Mouse (Mus musculus) kidney, postnatal 36 days (tissue): Measurements from ENCODE around the gene Gpr88.

ENCODE experiments used
- DNase-seq, 2 experiments: peaks; one replicate each; pipeline ENCODE4 v3.0.0; 2021 to 2022; ENCODE audit warnings: mixed read lengths in 2 of 2

Gene Gpr88

DNA sequence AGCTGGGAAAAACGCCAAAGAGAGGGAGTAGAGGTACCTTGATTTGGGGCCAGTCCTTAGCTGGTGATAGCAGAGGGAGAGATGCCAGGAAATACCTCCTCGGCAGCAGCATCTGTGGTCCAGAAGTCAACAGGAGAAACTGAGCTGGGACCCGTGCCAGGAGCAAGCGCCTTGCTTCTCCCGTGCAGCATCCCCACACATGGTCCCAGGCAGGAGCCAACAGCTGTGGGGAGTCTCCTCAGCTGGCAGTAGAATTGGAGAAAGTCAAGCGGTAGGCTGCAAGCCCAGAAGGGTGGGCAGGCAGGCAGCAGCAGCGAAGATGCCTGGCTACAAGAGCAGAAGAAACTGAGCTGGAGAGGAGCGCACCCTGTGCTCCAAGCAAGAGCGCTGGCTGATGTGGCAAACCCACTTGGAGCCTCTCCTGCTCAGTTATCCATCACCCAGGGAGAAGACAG lies at the start of gene Gpr88:
Gpr88 (minus strand) TSS at position 427 of the 455 bp plus-strand sequence.
- peak; percentile 13 to 60 for DNase-seq

DNA sequence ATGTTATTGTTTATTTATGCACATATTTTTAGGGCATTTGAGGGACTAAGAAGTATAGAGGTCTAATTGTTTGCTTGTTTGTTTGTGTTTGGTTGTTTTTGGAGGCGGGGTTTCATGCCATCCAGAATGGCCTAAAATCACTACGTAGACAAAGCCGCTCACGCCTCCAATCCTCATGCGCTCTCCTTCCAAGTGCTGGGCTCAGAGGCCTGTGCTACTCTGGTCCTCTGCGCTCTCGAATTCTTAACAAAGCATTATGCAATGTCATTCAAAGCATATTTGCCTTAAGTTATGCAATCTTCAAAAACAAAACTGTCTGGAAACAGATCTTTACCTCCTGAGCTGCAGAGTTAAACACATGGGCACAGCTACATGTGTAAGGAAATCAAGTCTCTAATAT lies 49.3 kb upstream of the Gpr88 start:
- DNase-seq, result no peak

DNA sequence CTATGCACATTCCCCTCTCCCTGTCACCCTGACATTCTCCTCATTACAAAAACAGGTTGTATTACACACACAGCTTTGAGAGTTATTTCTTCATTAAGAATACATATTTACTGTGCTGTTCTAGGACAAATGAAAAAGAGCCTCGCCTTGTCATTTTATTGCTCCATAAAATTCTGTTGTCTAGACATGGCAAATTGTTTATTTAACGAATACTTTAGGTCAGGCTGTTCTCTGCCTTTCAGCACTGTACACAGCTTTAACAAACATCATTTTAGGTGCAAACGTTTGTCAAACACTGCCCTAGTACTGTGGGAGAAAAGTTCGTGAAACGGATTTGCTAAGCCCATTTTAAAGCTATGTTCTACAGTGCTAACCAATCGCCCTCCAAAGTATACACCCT lies 48.5 kb upstream of the Gpr88 start:
- no peak for DNase-seq

DNA sequence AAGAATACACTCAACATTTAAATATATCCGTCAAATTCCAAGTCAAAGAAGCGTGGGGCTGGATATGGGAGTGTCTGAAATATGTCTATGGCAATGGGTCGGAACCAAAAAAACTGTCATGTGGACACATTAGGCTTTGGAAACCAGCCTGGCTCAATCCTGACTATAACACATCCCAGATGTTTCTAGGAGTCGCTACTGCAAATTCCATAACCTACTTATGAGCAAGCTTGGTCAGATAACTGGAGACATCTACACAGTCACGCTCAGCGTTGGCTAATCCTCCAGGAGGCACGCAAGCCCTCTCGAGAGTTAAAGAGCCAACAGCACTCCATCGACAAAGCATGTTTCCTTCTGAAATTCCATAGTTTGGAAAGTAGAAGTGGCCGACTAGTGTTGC lies 45.4 kb upstream of the Gpr88 start:
- DNase-seq, result no peak

DNA sequence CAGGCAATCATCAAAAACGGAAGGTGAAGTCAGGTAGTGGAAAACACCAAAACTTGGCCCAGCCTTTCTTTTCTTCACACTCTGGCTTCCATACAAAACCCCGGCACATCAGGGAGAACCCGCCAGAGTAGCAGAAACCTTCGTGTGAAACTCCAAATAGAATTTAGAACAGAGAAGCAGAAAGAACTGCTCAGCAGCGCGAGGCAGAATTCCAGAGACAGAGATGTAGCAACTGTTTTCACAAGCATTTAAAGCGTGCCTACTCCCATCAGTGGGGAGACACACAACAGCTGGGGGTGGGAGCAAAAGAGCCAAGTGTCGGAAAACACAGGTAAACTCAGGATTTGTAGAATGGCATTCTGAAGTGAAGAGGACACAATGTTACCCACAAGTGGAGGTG lies 44.7 kb upstream of the Gpr88 start:
- no peak for DNase-seq

DNA sequence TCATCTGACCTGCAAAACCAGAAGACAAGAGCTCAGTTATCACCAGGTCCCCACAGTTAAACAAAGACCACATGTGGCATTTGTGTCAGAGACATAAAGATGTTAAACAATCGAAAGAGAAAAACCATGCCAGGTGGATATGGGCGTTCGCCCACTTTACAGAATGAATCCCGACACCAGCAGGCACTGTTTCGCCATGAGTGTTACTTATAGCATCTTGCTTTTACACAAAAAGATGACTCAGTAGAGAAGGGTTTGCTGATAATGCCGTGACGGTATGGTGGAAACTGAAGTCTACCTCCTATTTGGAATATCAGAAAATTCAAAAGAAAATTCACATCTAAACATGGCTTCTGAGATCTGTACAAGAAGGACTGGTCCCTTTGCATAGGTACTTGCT lies 43.9 kb upstream of the Gpr88 start:
- no peak for DNase-seq

DNA sequence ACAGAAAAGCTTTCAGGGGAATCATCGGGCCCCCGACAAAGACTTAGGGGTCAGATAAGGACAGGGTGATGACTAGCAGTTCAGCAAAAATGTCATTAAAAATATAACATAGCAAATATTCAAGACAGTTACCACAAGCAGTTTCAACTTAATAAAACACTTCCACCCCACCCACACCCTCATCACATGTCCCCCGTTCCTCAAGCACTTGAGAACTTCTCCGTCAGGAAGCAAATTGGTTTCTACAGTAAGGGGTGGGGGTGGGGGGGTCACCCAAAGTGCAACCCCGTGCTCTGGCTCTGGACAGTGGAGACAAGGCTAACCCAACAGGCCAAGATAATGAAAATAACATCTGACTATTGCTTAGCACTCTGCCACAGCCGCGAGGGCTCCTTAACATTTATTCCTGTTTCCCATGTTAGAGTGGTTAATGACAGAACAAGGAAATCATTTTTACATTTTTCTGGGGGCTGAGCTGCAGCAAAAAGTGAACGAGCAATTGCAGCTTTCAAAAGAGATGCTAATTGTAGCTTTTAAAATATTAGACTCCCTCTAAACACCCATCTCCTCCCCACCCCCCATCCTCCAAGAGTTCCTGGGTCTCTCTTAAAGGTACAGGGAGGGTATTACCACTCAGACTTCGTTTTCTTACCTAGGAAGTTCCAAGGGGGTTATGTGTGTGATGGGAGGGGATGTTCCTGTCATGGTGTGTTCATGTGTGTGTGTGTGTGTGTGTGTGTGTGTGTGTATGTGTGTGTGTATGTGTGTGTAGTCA lies 36.9 kb upstream of the Gpr88 start:
- no peak for DNase-seq

DNA sequence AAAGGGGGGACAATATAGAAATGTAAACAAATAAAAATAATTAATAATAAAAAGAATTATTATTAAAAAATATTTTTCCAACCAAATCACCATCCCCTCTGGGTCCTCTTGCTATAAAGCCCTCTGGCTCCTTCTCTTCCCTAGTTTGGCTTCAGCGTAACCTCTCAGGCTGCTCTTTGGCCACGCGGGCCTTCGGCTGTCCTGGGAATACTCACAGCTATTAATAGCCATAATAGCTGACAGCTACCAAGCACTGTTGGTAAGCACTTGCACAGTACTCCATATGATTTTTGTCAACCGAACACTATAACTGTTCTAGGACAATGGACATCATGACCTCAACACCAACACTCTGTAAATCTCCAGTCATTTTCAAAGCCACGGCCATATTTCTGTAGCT lies 35.5 kb upstream of the Gpr88 start:
- peak in 1 of 2 experiments; percentile 14 for DNase-seq

DNA sequence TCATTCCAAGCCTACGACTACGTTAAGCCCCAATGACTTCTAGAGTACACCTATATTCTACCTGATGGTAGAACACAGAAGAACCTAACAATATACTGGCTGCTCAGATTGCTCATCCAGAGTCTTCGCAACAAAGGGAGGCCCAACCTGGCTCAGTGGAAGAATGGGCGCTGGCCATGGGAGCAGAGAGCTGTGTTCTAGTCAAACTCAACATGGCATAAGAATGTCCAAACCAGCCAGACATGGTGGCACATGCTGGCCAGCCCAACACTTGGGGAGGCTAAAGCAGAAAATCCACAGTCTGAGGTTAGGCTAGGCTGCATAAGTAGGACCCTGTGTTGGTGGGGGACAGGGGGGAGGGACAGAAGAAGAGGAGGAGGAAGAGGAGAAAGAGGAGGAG lies 31.4 kb upstream of the Gpr88 start:
- no peak for DNase-seq

DNA sequence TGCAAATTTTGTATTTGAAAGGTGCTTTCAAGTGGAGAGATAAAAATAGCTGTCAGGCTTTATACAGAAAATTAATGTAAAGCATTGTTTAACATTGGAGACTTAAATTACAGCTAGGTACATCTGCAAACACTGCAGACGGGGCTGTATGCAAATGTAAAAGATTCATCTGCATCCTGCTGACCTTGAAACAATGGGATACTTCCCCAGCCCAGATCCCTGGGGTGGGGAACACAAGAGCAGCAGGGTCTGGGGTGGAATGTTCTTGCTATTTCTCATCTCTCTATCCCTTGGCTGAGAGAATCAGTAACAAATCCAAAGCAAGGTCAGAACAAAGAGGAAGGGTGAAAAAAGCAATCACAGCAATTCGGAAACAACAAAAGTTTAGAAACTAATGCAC lies 30.7 kb upstream of the Gpr88 start:
- peak in 1 of 2 experiments; percentile 11 for DNase-seq

DNA sequence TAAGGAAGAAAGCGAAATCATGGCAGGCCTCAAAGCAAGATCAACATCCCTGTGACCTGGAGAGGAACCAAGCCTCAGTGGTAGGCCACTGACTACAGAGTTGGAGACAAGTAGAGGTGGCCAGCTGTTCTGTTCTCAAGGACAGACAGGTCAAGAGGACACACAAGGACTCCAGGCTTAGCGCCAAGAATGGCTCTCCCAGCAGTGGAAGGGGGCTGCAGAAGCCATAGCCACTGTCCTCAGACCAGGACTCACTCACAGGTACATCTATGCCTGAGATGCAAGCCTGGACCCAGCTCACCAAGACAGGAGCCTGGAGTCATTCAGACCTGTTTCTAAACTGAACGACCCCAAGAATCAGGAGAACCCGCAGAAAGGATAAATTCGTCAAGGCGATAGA lies 28.4 kb upstream of the Gpr88 start:
- no peak for DNase-seq

DNA sequence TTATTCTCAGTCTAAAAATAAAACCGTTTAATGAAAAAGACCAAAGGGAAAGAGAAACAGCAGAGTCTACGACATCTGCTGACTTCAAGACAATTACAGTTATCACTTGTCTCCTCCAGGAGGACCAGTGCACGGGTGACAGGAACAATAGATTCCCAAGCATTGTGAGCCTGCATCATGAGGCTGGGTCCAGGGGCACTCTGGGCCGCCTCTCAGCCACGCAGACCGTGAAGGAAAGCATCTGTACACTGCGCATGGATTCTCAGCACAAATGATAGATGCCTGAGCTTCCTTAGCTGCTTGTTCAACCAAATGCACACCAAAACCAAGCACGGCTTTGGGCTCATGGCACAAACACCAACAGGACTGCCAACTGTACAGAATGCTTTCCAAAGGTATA lies 23.8 kb upstream of the Gpr88 start:
- no peak for DNase-seq

DNA sequence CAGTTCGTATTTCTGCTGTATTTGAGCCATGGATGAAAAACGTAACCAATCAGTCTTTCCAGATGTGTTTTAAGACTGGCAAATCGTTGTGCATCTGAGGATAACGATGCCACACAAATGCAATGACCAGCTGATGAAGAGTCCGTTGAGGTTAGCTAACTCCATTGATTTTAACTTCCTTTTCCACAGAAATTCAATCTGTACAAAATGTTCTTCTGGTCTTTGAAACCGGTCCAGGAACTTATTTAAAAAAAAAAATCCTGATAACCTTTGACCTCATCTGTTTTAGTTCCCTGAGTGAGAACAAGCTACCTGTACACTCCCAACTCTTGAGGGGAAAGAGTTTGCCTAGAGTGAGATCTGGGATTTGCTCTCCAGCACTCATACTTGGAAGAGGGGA lies 18.4 kb upstream of the Gpr88 start:
- DNase-seq, result no peak

DNA sequence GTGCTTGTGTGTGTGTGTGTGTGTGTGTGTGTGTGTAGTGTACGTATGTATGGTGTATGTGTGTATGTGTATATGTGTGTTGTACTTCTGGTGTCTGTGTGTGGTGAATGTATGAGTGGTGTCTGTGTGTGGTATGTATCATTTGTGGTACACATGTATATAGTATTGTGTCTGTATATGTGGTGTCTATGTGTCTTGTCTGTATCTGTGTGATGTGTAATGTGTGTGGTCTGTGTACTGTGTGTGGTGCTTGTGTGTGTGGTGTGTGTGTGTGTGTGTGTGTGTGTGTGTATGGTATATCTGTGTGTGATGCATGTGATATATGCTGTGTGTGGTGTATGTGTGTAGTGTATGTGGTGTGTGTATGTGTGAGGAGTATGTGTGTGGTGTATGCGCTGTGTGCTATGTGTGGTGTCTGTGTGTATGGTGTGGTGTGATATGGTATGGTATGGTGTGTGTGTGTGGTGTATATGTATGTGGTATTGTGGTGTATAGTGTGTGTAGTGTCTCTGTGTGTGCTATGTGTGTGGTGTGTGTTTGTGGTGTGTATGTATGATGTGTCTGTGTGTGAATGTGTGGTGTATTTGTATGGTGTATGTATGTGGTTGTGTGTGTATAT lies 13.8 kb upstream of the Gpr88 start:
- DNase-seq, result no peak

DNA sequence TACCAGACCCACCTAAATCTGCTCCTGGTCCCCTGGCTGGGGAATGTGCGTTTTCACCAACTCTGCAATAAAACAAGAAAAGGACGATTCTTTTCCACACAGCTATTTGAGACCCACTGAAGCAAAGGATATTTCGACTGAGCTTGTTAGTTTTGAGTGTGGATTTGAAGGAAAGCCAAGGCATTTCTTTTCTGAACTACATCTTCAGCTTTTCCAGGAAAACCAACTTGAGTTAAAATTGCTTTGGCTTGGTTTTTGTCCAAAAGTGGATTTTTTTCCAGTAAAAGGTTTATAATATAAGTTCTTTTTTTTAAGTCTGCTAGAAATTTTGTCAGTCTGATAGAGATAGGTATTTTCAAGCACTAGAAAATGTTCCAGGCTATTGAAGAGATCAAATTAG lies 13.1 kb upstream of the Gpr88 start:
- DNase-seq, result no peak

DNA sequence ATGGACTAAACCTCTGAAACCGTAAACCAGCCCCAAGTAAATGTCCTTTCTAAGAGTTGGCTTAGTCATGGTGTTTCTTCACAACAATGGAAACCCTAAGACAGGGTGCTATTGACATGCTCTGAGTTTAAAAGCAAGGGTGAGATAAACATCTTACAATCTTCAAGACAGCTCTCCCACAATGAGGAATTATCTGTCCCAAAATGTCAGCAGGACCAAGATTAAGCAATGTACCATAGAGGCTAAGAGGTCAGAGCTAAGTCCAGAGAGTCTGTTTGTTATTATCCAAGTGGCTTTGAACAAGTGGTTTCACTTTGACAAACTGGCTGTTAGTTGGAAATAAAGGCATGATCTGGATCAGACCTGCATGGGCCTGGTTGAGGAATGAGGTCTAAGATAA lies 10.7 kb upstream of the Gpr88 start:
- DNase-seq, result no peak

DNA sequence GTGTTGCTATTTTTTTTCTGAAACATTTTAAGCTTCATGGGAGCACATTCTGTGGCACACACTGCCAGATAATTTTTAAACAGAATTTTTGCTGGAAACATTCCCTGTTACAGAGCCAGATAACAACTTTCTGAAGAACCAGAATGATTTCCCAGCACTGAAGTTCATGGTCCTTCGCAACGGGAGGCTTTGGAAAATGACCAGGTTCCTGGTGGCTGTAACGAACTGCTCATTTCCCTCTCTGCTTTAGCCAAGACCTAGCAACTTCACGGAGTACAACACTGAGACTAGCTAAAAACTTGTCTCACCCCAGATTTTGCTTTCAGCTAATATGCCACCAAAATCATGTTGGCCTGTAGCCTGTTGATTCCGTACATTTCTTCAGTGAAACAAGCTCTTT lies 9.8 kb upstream of the Gpr88 start:
- DNase-seq, result peak in 1 of 2 experiments; percentile 4

DNA sequence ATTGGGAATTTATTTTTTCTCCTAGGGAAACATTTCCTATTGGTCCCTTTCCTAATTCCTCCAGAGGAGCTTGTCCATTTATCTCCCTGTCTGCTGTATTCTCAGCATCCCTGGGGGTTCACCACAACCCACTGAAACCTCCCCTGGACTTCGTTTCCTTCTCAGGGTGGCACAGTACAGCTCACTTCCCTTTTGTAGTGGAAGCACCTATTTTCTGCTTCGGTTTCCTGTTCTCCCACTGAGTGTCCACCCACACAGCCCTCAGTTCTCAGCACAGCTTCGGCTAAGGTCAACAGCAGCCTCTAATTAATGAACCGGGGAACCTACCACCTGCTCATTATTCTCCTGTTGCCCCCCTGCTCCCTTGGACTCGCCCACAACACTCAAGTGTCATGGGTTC lies 2.8 kb upstream of the Gpr88 start:
- no peak for DNase-seq

DNA sequence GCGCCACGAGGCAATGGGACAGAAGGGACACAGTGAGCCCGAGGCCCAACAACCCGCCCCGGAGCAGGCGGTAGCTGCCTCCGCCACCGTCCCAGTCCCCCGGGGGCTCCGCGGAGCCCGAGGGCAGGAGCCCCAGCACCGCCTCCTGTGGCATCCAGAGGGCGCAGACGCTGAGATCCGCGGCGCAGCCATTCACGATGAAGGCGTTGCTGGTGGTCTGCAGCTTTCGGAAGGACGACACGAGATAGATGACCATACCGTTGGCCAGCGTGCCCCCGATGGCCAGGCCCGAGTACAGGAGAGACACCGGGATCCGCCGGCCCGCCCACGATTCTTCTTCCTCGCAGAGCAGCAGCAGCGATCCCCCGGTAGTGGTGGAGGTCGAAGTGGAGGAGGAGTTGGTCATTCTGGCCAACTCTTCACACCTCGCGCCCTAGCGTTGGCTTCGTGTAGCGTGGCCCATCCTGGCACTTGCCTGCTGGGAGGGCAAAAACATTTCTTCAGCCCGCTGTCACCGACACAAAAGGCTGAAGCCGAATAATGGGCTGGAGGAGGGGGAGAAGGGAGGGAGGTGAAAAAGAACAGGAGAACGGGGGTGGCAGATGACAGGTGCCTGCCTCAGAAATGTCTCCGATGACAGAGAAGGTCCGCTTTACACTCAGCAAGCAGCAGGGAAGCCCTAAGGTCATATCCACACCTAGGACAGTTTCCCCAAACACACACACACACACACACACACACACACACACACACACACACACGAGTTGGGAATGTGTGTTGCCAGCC lies 855 bp downstream of the Gpr88 start:
- peak in 1 of 2 experiments; percentile 19 for DNase-seq

DNA sequence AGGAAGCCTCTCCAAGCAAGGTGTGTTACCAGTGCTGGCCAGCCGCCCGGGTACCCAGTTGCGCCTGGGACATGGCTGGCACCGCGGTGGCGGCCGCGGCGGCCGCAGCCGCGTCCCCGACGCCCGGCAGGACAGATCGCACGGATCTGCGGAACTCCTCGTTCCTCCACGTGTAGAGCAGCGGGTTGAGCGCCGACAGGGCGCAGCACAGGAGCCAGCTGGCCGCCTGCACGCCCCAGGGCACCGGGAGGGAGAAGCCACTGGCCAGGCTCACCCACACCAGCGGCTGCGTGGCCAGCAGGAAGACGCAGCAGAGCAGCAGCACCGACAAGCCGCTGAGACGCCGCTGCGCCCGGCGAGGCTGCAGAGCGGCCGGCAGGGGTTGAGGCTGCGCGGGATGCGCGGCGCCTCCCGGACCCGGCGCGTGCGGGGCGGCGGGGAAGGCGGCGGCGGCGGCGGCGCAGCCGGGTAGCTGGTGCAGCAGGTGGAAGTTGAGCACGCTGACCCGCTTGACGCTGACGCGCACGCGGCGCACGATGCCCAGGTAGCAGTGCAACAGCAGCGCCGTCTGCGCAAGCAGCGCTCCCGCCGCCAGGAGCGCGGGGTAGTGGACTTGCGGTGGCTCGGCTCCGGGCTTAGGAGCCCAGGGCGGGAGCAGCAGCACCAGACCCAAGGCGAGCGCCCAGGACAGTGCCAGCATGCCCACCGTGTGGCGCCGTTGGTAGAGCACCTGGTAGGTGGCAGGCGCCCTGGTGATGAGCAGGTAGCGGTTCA lies 1.6 kb downstream of the Gpr88 start:
- peak; percentile 9 to 56 for DNase-seq

DNA sequence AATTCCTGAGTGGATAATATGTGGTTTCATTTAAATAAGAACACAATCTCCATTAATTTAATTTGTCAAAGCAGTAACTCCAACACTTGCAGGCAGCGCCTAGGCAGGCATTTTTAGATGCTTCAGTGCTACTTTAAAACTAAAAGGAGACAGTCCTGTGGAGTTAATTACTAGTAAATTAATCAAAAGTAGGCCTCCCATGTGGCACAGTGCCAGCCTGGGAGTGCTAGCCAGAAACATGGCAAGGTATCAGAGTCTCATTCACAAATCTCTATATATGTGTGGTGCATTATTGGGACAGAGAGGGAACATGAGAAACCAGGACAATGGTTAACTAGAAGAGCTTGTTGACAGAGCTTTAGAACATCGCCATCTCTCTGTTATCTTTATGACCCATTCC lies 4.3 kb downstream of the Gpr88 start:
- DNase-seq, result no peak

DNA sequence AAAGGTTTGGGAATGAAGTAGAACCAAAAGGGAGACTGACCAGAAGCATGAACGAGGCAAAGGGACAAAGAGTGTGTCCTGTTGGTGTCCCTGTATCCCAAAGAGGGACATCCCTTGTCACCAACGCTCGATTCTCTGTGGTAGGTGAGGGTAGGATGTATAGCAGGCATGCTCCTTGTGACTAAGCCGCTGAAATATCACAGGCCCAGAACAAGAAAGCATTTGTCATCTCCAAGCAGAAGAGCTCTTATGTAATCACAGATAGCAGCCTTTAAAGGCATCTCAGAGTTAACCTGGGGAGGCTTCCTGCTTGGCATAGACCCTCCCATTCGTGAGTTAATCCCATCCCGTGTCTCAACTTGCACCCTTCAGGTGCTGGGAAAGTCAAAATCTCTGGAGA lies 8.8 kb downstream of the Gpr88 start:
- no peak for DNase-seq

DNA sequence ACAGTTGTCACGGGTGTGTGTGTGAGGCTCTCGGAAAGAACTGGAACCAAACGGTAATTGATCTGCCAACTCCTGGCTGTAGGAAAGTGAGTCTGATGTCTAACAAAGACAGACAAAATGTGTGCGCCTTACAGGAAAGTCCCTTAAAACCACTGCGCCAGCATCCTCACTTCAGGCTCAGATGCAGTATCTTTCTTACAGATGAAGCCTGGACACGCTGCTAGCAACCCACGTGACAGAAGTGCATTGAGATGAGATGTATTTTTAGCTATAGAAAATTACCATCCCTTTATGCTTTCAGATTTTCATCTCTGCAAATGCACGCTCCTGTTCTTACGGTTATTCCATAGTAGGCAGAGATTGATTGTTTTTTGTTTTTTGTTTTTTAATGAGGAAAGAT lies 10.6 kb downstream of the Gpr88 start:
- no peak for DNase-seq
